ENCODE assay signal across 29 mouse cellular contexts in genomic region chr4:58923933-58924332, GRCm38 (mm10). TPM values are rescaled to one million over a fixed set of nuclear protein-coding genes. Genes with fewer than 3 reads are reported as not detected.
"Had no signal": no experiment of that assay in that cellular context is flagged by ENCODE, and none has a peak within 500 bp of the region (broad histone marks: within the 10 kb centered on the region; RNA-seq: fewer than 3 reads in every experiment).

No protein-coding gene starts in this region.

- DNase-seq: cerebellum, adult 8-10 months; cerebellum, adult 9-10 months; cerebellum, adult 9-11 months; cerebellum, postnatal 10 days; cerebellum, postnatal 14 days; cerebellum, postnatal 25 days; cerebellum, postnatal 36 days; embryo, embryonic 11 days; forebrain, postnatal 0 days; gastrocnemius, adult 2 months; gastrocnemius, postnatal 10 days; gastrocnemius, postnatal 14 days; gastrocnemius, postnatal 25 days; gastrocnemius, postnatal 36 days; heart, adult 2 months had no signal

- H3K4me1 ChIP-seq: embryonic facial prominence, embryonic 10.5 days; embryonic facial prominence, embryonic 12.5 days; embryonic facial prominence, embryonic 13.5 days; embryonic facial prominence, embryonic 15.5 days; forebrain, embryonic 10.5 days; forebrain, embryonic 12.5 days; forebrain, embryonic 13.5 days; forebrain, embryonic 15.5 days; heart, embryonic 10.5 days had no signal

- H3K4me3 ChIP-seq: embryonic facial prominence, embryonic 10.5 days; embryonic facial prominence, embryonic 12.5 days; embryonic facial prominence, embryonic 13.5 days; embryonic facial prominence, embryonic 15.5 days; erythroblast, embryonic 14.5 days; forebrain, embryonic 10.5 days; forebrain, embryonic 12.5 days; forebrain, embryonic 13.5 days; forebrain, embryonic 15.5 days; gastrocnemius, adult 2 months; heart, adult 2 months; heart, embryonic 10.5 days had no signal

- H3K9me3 ChIP-seq: embryonic facial prominence, embryonic 10.5 days; embryonic facial prominence, embryonic 15.5 days; heart, embryonic 10.5 days had no signal

- ATAC-seq: forebrain, embryonic 13.5 days; forebrain, embryonic 14.5 days; forebrain, embryonic 15.5 days; forebrain, embryonic 16.5 days; forebrain, postnatal 0 days had no signal

- H3K36me3 ChIP-seq: embryonic facial prominence, embryonic 10.5 days; embryonic facial prominence, embryonic 12.5 days; embryonic facial prominence, embryonic 13.5 days; embryonic facial prominence, embryonic 15.5 days; forebrain, embryonic 10.5 days; forebrain, embryonic 12.5 days; forebrain, embryonic 15.5 days; heart, embryonic 10.5 days had no signal

- H3K27ac ChIP-seq: embryonic facial prominence, embryonic 10.5 days; embryonic facial prominence, embryonic 12.5 days; embryonic facial prominence, embryonic 13.5 days; embryonic facial prominence, embryonic 15.5 days; forebrain, embryonic 10.5 days; forebrain, embryonic 12.5 days; forebrain, embryonic 13.5 days; forebrain, embryonic 15.5 days; gastrocnemius, adult 2 months; heart, adult 2 months; heart, embryonic 10.5 days had no signal

- H3K9ac ChIP-seq: embryonic facial prominence, embryonic 12.5 days; embryonic facial prominence, embryonic 13.5 days; embryonic facial prominence, embryonic 15.5 days; forebrain, embryonic 12.5 days; forebrain, embryonic 13.5 days; forebrain, embryonic 15.5 days; forebrain, postnatal 0 days had no signal

- H3K27me3 ChIP-seq: embryonic facial prominence, embryonic 12.5 days; embryonic facial prominence, embryonic 15.5 days; forebrain, embryonic 13.5 days; forebrain, embryonic 15.5 days had no signal

RNA-seq across cellular contexts. Expression of gene Zkscan16, which starts 19.5 kb away (rescaled TPM):
- total RNA-seq: common myeloid progenitor, adult 5-6 weeks; gastrocnemius, adult 18-20 months; gastrocnemius, adult 2 months; gastrocnemius, postnatal 25 days; gastrocnemius, postnatal 36 days had no signal
- polyA plus RNA-seq: erythroblast, embryonic 14.5 days; heart, adult 2 months had no signal
